Mouse (Mus musculus): Measurements from ENCODE around the gene Cyp4f14.

Gene Cyp4f14

GRCm38 (mm10) chr17:32917131-32917530, at the start of gene Cyp4f14:
Gene Cyp4f14, minus strand, starts transcription at chr17:32917342.
- peak in 1 of 2 experiments; percentile 16 for DNase-seq (ENCODE audit: low spot score in 2 of 2)

- peak; percentile 72 to 95 for DNase-seq (ENCODE audit: low spot score in 2 of 2)
Measured at GRCm38 (mm10) chr17:32965623-32966290, 48.6 kb upstream of the Cyp4f14 start, which contains the start of gene Zfp472. Gene Zfp472, plus strand, starts transcription at chr17:32965814.

GRCm38 (mm10) chr17:32965253-32965622, 48.1 kb upstream of the Cyp4f14 start:
- DNase-seq (ENCODE audit: low spot score in 2 of 2) = no peak

- peak; percentile 14 to 87 for DNase-seq (ENCODE audit: low spot score in 2 of 2)
Measured at GRCm38 (mm10) chr17:32951441-32951840, 34.3 kb upstream of the Cyp4f14 start.

- DNase-seq (ENCODE audit: low spot score in 2 of 2) = no peak
Measured at GRCm38 (mm10) chr17:32951006-32951405, 33.9 kb upstream of the Cyp4f14 start.

- DNase-seq (ENCODE audit: low spot score in 2 of 2) = no peak
Measured at GRCm38 (mm10) chr17:32950136-32950535, 33.0 kb upstream of the Cyp4f14 start.

GRCm38 (mm10) chr17:32947215-32947914, 30.2 kb upstream of the Cyp4f14 start, which contains the start of gene Cyp4f13:
Gene Cyp4f13, minus strand, starts transcription at chr17:32947402.
- peak; percentile 70 to 92 for DNase-seq (ENCODE audit: low spot score in 2 of 2)

- no peak for DNase-seq (ENCODE audit: low spot score in 2 of 2)
Measured at GRCm38 (mm10) chr17:32946716-32947115, 29.6 kb upstream of the Cyp4f14 start.

- no peak for DNase-seq (ENCODE audit: low spot score in 2 of 2)
Measured at GRCm38 (mm10) chr17:32944402-32945035, 27.4 kb upstream of the Cyp4f14 start.

GRCm38 (mm10) chr17:32943661-32944060, 26.5 kb upstream of the Cyp4f14 start:
- DNase-seq (ENCODE audit: low spot score in 2 of 2) = no peak

- DNase-seq (ENCODE audit: low spot score in 2 of 2) = no peak
Measured at GRCm38 (mm10) chr17:32939831-32940230, 22.7 kb upstream of the Cyp4f14 start.

GRCm38 (mm10) chr17:32927803-32928202, 10.7 kb upstream of the Cyp4f14 start:
- no peak for DNase-seq (ENCODE audit: low spot score in 2 of 2)

GRCm38 (mm10) chr17:32924658-32925312, 7.6 kb upstream of the Cyp4f14 start:
- DNase-seq (ENCODE audit: low spot score in 2 of 2) = peak in 1 of 2 experiments; percentile 64

- DNase-seq (ENCODE audit: low spot score in 2 of 2) = no peak
Measured at GRCm38 (mm10) chr17:32923681-32924080, 6.5 kb upstream of the Cyp4f14 start.

- DNase-seq (ENCODE audit: low spot score in 2 of 2) = no peak
Measured at GRCm38 (mm10) chr17:32919123-32919522, 2.0 kb upstream of the Cyp4f14 start.

GRCm38 (mm10) chr17:32916075-32916474, 1.1 kb downstream of the Cyp4f14 start:
- no peak for DNase-seq (ENCODE audit: low spot score in 2 of 2)

GRCm38 (mm10) chr17:32906172-32906571, 11.0 kb downstream of the Cyp4f14 start:
- no peak for DNase-seq (ENCODE audit: low spot score in 2 of 2)

GRCm38 (mm10) chr17:32905239-32905638, 11.9 kb downstream of the Cyp4f14 start:
- DNase-seq (ENCODE audit: low spot score in 2 of 2) = peak in 1 of 2 experiments; percentile 40

GRCm38 (mm10) chr17:32904414-32904813, 12.7 kb downstream of the Cyp4f14 start:
- no peak for DNase-seq (ENCODE audit: low spot score in 2 of 2)

GRCm38 (mm10) chr17:32901751-32902525, 15.2 kb downstream of the Cyp4f14 start:
- no peak for DNase-seq (ENCODE audit: low spot score in 2 of 2)

GRCm38 (mm10) chr17:32895421-32895820, 21.7 kb downstream of the Cyp4f14 start:
- DNase-seq (ENCODE audit: low spot score in 2 of 2) = no peak

All from left cerebral cortex, adult 9 months (tissue).